Mouse (Mus musculus): Measurements from ENCODE around the gene Cttn.

Cttn gene

GRCm38 (mm10) chr7:144389704-144390103 is 81.1 kb downstream of the Cttn start:
- DNase-seq: no peak

- DNase-seq: no peak
These were observed 83.3 kb downstream of the Cttn start for GRCm38 (mm10) chr7:144387537-144387936.
